Mouse (Mus musculus) liver, adult 2 months (tissue): ENCODE data around the gene Tnfrsf14. TPM values are rescaled to one million over a fixed set of nuclear protein-coding genes. Genes with fewer than 3 reads are reported as not detected.

ENCODE experiments used
- DNase-seq: peaks from one replicate; pipeline ENCODE4 v3.0.0-alpha.2; 2011; ENCODE audit warnings: low read depth, low spot score; ENCODE audit errors: extremely low read depth
- H3K27ac ChIP-seq: fragments of 200-500 bp; replicated peaks from 2 replicates; pipeline ENCODE4 v1.5.1; 2012; ENCODE audit warnings: low read depth, mild to moderate bottlenecking, control low read depth, inconsistent platforms, low read length; ENCODE audit not compliant: insufficient read depth
- H3K27me3 ChIP-seq: fragments of 200-500 bp; 2 replicates; pipeline ENCODE4 v1.6.1; 2012; ENCODE audit warnings: mild to moderate bottlenecking, moderate library complexity, low read length, inconsistent platforms; ENCODE audit not compliant: control insufficient read depth, insufficient read depth
- H3K36me3 ChIP-seq: fragments of 200-500 bp; 2 replicates; pipeline ENCODE4 v1.6.1; 2012; ENCODE audit warnings: low read length, inconsistent platforms; ENCODE audit not compliant: control insufficient read depth, insufficient read depth
- H3K4me1 ChIP-seq: fragments of 200-500 bp; 2 replicates; pipeline ENCODE4 v1.6.1; 2011; ENCODE audit warnings: low read length; ENCODE audit not compliant: control insufficient read depth, insufficient read depth
- H3K4me3 ChIP-seq: fragments of 200-500 bp; 2 replicates; pipeline ENCODE4 v1.5.1; 2011; ENCODE audit warnings: low read depth, mild to moderate bottlenecking, control low read depth, low read length, moderate library complexity; ENCODE audit not compliant: insufficient read depth
- H3K79me2 ChIP-seq: fragments of 200-500 bp; 2 replicates; pipeline ENCODE4 v1.6.1; 2012; ENCODE audit warnings: inconsistent platforms, mild to moderate bottlenecking, low read length, moderate library complexity; ENCODE audit not compliant: control insufficient read depth, insufficient read depth
- H3K9ac ChIP-seq: fragments of 200-500 bp; 2 replicates; pipeline ENCODE4 v1.6.1; 2012; ENCODE audit warnings: low read depth, mild to moderate bottlenecking, control low read depth, inconsistent platforms, low read length
- CTCF ChIP-seq: fragments of 200-500 bp; IDR thresholded peaks from 2 replicates; pipeline ENCODE4 v1.5.1; 2011; ENCODE audit warnings: low read depth, low read length, control low read depth
- POLR2A ChIP-seq: fragments of 200-500 bp; IDR thresholded peaks from 2 replicates; pipeline ENCODE4 v1.6.1; 2011; ENCODE audit warnings: low read length, control low read depth; ENCODE audit not compliant: insufficient read depth; ENCODE audit errors: extremely low read depth
- WGBS: fragments of 180-500 bp; shearing (Covaris S2); methylation state at CpG from one replicate; pipeline ENCODE4 v1.1.7; 2018; 5-methylcytosine and 5-hydroxymethylcytosine counted together
- polyA plus RNA-seq: library from polyadenylated mRNA; depleted of rRNA; stranded (reverse); fragments of >200 nt; gene quantifications from 2 replicates; pipeline ENCODE4 v1.2.3, GENCODE M21; 2012
- total RNA-seq: library from RNA; depleted of rRNA; stranded (reverse); fragments of >200 nt; gene quantifications from 2 replicates; pipeline ENCODE4 v1.2.3, GENCODE M21; 2014

The Tnfrsf14 gene
- total and polyA plus RNA-seq, 2 experiments, result 11.2 to 55.6 TPM

DNA sequence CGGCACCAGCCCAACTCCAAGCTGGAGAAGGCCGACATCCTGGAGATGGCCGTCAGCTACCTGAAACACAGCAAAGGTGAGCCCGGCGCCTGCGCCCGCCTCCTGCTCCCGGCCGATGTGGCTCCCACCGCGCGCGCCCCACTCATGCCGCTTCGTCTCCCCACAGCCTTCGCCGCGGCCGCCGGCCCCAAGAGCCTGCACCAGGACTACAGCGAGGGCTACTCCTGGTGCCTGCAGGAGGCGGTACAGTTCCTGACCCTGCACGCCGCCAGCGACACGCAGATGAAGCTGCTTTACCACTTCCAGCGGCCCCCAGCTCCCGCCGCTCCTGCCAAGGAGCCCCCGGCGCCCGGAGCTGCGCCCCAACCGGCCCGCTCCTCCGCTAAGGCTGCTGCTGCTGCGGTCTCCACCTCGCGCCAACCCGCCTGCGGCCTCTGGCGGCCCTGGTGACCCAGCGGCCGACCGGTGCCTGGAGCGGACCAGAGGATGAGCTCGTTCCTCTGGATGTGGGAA, 32.9 kb upstream of the Tnfrsf14 start:
- peak overlapping the region; percentile 33; the same call in 1 of the 2 replicates for H3K4me3 ChIP-seq
- H3K27ac ChIP-seq, result no peak overlapping the region
- DNase-seq, result no peak
- H3K79me2 ChIP-seq, result peaks cover 4% of the 10 kb centered on the region; the same call in 1 of the 2 replicates
- H3K4me1 ChIP-seq, result peaks cover 3% of the 10 kb centered on the region
- 2% methylated on average over 47 of the region's 47 CpGs for WGBS
- TF ChIP-seq POLR2A, result no peak
- peak; percentile 8; the same call in 1 of the 2 replicates for TF ChIP-seq CTCF
- H3K27me3 ChIP-seq, result peaks cover 22% of the 10 kb centered on the region; the same call in 1 of the 2 replicates
- H3K9ac ChIP-seq, result peak overlapping the region; percentile 21; the same call in 1 of the 2 replicates
- no peaks in the 10 kb centered on the region for H3K36me3 ChIP-seq

DNA sequence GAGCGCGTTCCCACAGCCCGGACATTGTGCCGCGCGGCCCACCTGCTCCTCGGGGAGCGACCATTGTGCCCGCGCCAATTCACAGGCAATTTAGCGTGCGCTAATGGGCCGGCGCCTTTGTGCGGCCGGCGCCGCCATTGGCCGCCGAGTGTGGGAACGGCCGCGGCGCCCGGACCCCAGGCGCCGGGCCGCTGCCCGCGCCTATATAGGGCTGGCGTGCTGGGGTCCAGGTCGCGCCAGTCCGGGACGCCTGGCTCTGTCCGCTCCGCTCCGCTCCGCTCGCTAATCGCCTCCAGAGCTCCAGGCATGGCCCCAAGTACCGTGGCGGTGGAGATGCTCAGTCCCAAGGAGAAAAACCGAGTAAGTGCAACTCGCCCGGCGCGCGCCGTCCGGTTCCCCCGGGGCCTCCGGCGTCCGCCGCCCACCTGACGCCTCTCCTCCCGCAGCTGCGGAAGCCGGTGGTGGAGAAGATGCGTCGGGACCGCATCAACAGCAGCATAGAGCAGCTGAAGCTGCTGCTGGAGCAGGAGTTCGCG, 32.4 kb upstream of the Tnfrsf14 start, which contains the start of gene Hes5:
Hes5 (plus strand) TSS at position 234 of the 536 bp plus-strand sequence.
- Histone ChIP-seq H3K4me1 (peaks cover 3% of the 10 kb centered on the region), H3K4me3 (peak within 1 kb of the TSS; percentile 33; the same call in 1 of the 2 replicates), H3K36me3 (no peaks in the 10 kb centered on the region), H3K27me3 (peaks cover 22% of the 10 kb centered on the region; the same call in 1 of the 2 replicates), H3K79me2 (peaks cover 4% of the 10 kb centered on the region; the same call in 1 of the 2 replicates), H3K9ac (peak within 1 kb of the TSS; percentile 21; the same call in 1 of the 2 replicates), H3K27ac (no peak within 1 kb of the TSS)
- TF ChIP-seq CTCF (no peak), POLR2A (no peak)
- 3% methylated on average over 65 of the region's 65 CpGs for whole genome bisulfite sequencing
- DNase-seq, result no peak

DNA sequence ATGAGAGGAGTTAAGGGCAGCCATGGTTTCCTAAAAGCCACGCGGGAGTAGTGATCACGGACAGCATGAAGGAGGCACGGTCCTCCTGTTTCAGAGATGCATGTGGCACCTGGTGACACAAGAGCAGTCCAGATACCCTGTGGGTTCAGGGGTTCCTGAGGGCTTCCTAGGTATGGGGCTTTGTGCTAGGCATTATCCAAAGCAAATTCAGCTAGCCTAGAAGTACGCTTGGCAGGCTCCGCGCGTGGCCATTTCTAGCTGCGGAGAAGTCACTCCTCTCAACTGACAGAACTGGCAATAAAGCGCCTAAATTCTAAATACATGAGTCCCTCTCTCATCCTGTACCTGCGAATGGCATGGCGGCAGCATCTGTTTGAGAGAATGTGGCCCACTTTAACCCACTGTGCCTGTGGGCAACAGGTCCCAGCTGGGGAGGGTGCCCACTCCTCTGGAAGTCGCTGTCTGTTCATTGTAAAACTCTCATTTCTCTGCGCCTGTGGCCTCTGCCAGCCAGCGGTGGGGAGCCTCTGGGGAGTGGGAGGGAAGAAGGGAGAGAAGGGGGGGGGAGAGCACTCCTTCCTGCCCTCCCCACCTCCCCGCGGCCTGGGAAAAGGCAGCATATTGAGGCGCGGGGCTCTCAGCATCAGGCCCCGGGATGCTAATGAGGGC, 31.8 kb upstream of the Tnfrsf14 start:
- peaks cover 23% of the 10 kb centered on the region for H3K27me3 ChIP-seq

DNA sequence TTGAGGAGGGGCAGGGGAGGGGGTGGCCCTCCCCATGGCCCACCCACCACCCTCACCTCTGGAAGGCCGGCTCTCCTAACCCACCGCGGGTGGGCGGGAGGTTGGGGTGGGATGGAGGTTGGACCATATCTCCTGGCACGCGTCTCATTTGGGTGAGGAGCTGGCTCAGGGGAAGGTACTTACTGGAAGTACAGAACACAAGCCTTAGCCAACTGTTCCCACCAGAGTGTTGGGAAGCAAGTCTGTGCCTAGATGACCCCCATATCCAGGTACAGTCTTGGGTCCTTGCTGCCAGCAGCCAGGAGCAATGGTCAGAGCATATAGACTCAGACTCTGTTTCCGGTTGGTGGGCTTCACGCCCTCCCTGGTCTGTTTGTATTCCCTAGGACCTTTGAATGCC, 30.3 kb upstream of the Tnfrsf14 start:
- 34% methylated on average over 8 of the region's 8 CpGs for WGBS
- Histone ChIP-seq H3K4me3 (no peak overlapping the region), H3K9ac (no peak overlapping the region), H3K79me2 (no peaks in the 10 kb centered on the region), H3K4me1 (no peaks in the 10 kb centered on the region), H3K36me3 (no peaks in the 10 kb centered on the region), H3K27ac (no peak overlapping the region), H3K27me3 (peaks cover 27% of the 10 kb centered on the region)
- no peak for DNase-seq
- TF ChIP-seq CTCF (no peak), POLR2A (no peak)

More for the DNA sequence above, 31.8 kb upstream of the Tnfrsf14 start:
- WGBS, result 33% methylated on average over 20 of the region's 20 CpGs
- Histone ChIP-seq H3K36me3 (no peaks in the 10 kb centered on the region), H3K27ac (no peak overlapping the region), H3K9ac (no peak overlapping the region), H3K4me3 (peak overlapping the region; percentile 33; the same call in 1 of the 2 replicates), H3K4me1 (peaks cover 3% of the 10 kb centered on the region), H3K79me2 (peaks cover 4% of the 10 kb centered on the region; the same call in 1 of the 2 replicates)
- DNase-seq, result no peak
- TF ChIP-seq POLR2A (no peak), CTCF (no peak)

DNA sequence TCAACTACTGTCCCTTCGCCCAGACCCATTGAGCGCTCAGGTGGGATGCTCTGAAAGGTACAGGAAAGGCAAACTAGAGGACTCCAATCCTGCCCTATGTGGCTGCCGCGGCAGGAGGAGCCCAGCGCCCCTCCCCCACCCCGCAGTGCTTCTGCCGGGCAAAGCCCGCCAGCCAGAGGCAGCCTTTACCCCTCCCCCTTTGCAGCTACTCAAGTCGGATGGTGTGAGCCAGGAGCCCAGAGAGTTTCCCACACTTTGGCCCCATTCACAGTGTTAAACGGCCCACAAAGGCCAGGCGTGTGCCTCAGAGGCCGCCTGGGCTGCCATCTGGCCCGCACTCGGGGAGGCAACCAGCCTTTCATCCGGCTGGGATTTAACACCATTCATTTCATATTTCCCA, 29.8 kb upstream of the Tnfrsf14 start:
- TF ChIP-seq POLR2A (no peak), CTCF (no peak)
- Histone ChIP-seq H3K27ac (no peak overlapping the region), H3K27me3 (peaks cover 28% of the 10 kb centered on the region), H3K79me2 (no peaks in the 10 kb centered on the region), H3K36me3 (no peaks in the 10 kb centered on the region), H3K9ac (no peak overlapping the region), H3K4me3 (no peak overlapping the region), H3K4me1 (no peaks in the 10 kb centered on the region)
- no peak for DNase-seq
- WGBS, result 13% methylated on average over 15 of the region's 15 CpGs
